Mouse (Mus musculus) liver, postnatal 0 days (tissue): ENCODE measurements around the gene Pld6. TPM values are rescaled to one million over a fixed set of nuclear protein-coding genes. Genes with fewer than 3 reads are reported as not detected.

Source experiments
- ATAC-seq: fragments of 200-750 bp; cut with Nextera tagmentation; 2 replicates; pipeline ENCODE4 v1.8.0; 2017; ENCODE audit warnings: mild to moderate bottlenecking, moderate library complexity
- DNase-seq: peaks from one replicate; pipeline ENCODE4 v3.0.0-alpha.2; 2016
- H3K27ac ChIP-seq: fragments of 300-500 bp; sonication (generic); 2 replicates; pipeline ENCODE4 v1.5.1; 2014; ENCODE audit warnings: antibody characterized with exemption, moderate library complexity, mild to moderate bottlenecking, low read depth
- H3K27me3 ChIP-seq: fragments of 300-500 bp; sonication (generic); 2 replicates; pipeline ENCODE4 v1.6.1; 2014; ENCODE audit warnings: low read length, control low read depth, mixed read lengths; ENCODE audit not compliant: insufficient read depth
- H3K36me3 ChIP-seq: fragments of 300-500 bp; sonication (generic); replicated peaks from 2 replicates; pipeline ENCODE4 v1.6.1; 2014; ENCODE audit warnings: mild to moderate bottlenecking, control low read depth, low read length, moderate library complexity, mixed read lengths; ENCODE audit not compliant: insufficient read depth
- H3K4me1 ChIP-seq: fragments of 300-500 bp; sonication (generic); 2 replicates; pipeline ENCODE4 v1.6.1; 2014; ENCODE audit warnings: antibody characterized with exemption, mild to moderate bottlenecking, control low read depth; ENCODE audit not compliant: insufficient read depth
- H3K4me2 ChIP-seq: fragments of 300-500 bp; sonication (generic); 2 replicates; pipeline ENCODE4 v1.6.1; 2014; ENCODE audit warnings: low read depth, mild to moderate bottlenecking, low read length, moderate library complexity, mixed read lengths
- H3K4me3 ChIP-seq: fragments of 300-500 bp; sonication (generic); 2 replicates; pipeline ENCODE4 v1.5.1; 2014; ENCODE audit warnings: low read depth, low read length
- H3K9ac ChIP-seq: fragments of 300-500 bp; sonication (generic); replicated peaks from 2 replicates; pipeline ENCODE4 v1.6.1; 2014; ENCODE audit warnings: mild to moderate bottlenecking, moderate library complexity
- H3K9me3 ChIP-seq: fragments of 300-500 bp; sonication (generic); 2 replicates; pipeline ENCODE4 v1.6.1; 2016; ENCODE audit warnings: mild to moderate bottlenecking, control low read depth, low read length, mixed read lengths
- CTCF ChIP-seq: sonication (generic); IDR thresholded peaks from 2 replicates; pipeline ENCODE4 v1.5.1; 2016; ENCODE audit warnings: antibody characterized with exemption, low read depth
- EP300 ChIP-seq: IDR thresholded peaks from 2 replicates; pipeline ENCODE4 v1.6.1; 2016; ENCODE audit warnings: antibody characterized with exemption, low read depth, mild to moderate bottlenecking
- WGBS: fragments of 180-500 bp; shearing (Covaris S2); extraction: QIAGEN DNeasy Blood & Tissue Kit; methylation state at CpG from one replicate; pipeline ENCODE4 v1.1.7; 2014; ENCODE audit not compliant: insufficient replicate concordance; 5-methylcytosine and 5-hydroxymethylcytosine counted together
- polyA plus RNA-seq: library from polyadenylated mRNA; unstranded; fragments of >200 nt; fragmentation: Nextera tagmentation; extraction: Ambion mirVana; gene quantifications from 2 replicates; pipeline ENCODE4 v1.2.1, GENCODE M21; 2015

The Pld6 gene
- polyA plus RNA-seq, 1 experiment from 2014 or later = 1.7 TPM

DNA sequence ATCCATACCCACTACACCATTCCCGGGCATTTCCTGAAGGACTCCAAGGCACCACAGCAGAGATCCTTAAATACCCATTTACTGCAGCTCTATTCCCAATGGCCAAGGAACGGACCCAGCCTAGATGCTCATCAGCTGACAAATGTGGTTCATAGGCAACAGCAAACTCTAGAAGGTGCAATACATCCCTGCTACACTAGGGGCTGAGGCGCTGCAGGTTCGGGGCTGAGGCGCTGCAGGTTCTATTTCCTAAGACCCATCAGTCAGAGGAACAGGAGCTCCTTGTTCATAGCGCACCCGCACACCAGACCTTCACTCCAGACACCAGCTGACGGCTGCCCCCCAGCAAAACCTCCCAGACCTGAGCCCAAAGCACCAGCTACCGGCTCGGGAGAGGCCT lies 13.0 kb upstream of the Pld6 start:
- Histone ChIP-seq H3K4me2 (no peak overlapping the region), H3K36me3 (peaks cover 87% of the 10 kb centered on the region), H3K27ac (no peak overlapping the region), H3K9me3 (no peaks in the 10 kb centered on the region), H3K4me3 (no peak overlapping the region), H3K9ac (no peak overlapping the region), H3K4me1 (no peaks in the 10 kb centered on the region), H3K27me3 (no peaks in the 10 kb centered on the region)
- 89% methylated on average over 10 of the region's 10 CpGs for WGBS
- no peak for ATAC-seq
- DNase-seq = no peak
- TF ChIP-seq CTCF (peak; percentile 31), EP300 (no peak)

DNA sequence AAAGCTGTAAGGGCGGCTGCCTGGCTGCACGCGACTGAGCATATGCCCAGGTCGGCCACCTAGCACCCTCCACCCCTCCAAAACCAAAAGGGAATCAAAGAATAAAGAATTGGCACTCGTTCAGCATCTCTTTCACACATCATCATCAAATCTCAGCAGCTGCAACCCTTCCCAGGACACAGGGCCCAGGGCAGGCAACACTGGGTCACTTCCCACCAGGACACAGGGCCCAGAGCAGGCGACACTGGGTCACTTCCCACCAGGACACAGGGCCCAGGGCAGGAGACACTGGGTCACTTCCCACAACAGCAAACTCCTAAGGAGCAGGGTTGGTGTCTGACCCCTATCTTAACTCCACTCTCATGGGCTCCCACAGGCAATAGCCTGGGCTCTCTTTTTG lies 5.9 kb upstream of the Pld6 start:
- Histone ChIP-seq H3K27ac (no peak overlapping the region), H3K9ac (no peak overlapping the region), H3K36me3 (peaks cover 50% of the 10 kb centered on the region), H3K27me3 (no peaks in the 10 kb centered on the region), H3K4me3 (no peak overlapping the region), H3K4me1 (no peaks in the 10 kb centered on the region), H3K9me3 (no peaks in the 10 kb centered on the region), H3K4me2 (no peak overlapping the region)
- 88% methylated on average over 6 of the region's 6 CpGs for WGBS
- DNase-seq (no peak), ATAC-seq (no peak)
- TF ChIP-seq CTCF (no peak), EP300 (no peak)

DNA sequence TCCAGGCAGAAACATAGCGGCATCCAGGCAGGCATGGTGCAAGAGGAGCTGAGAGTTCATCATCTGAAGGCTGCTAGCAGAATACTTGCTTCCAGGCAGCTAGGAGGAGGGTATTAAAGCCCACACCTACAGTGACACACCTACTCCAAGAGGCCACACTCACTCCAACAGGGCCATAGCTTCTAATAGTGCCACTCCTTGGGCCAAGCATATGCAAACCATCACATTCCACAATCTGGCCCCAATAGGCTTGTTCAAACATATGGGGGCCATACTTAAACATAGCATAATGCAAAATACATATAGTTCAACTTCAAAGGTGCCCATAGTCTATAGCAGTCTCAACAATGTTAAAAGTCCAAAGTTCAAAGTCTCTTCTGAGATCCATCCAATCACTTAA lies 1.9 kb upstream of the Pld6 start:
- peaks cover 19% of the 10 kb centered on the region for H3K36me3 ChIP-seq
- TF ChIP-seq CTCF = no peak
- no peak for TF ChIP-seq EP300
- no peaks in the 10 kb centered on the region for H3K27me3 ChIP-seq
- ATAC-seq (no peak), DNase-seq (no peak)
- H3K27ac ChIP-seq = no peak overlapping the region
- no peaks in the 10 kb centered on the region for H3K9me3 ChIP-seq
- no peak overlapping the region for H3K9ac ChIP-seq
- no peak overlapping the region for H3K4me2 ChIP-seq
- H3K4me3 ChIP-seq = no peak overlapping the region
- WGBS = 84% methylated on average over 1 of the region's 1 CpGs
- peaks cover 9% of the 10 kb centered on the region for H3K4me1 ChIP-seq

DNA sequence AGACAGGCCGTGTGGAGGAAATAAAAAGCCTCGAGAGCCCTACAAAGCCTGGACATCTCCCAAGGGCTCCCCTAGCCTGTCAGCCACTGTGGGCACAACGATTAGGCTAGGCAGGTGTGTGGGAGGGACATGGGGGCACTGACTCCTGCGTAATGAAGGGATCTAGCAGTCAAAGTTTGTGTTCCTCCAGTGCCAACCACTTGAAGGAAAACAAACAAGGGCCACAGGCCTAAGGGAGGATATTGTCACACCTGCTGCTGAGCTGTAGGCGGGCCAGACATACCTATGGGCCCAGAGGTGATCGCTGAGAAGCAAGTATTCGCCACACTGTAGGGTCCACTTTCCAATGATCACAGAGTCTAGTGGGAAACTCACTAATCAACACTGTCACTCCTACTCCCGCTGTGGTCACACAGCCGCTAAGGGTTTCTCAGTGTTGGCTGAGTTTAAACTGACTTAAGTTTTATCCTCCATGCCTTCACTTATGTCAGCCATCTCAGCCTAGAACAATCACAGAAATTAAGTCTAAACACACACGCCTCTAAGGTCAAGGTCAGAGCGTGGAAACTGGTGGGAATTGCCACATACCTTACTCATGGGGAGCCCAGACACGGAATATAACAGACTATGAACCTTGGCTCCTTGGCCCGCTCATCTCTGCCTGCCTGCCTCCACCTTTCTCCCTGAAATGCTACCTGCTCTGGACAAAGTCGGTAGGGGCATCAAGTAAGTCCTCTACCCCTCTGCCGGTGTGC lies 824 bp downstream of the Pld6 start:
- DNase-seq (no peak), ATAC-seq (peak; percentile 31; the same call in 1 of the 2 replicates)
- no peak for TF ChIP-seq CTCF
- no peak for TF ChIP-seq EP300
- WGBS = 47% methylated on average over 15 of the region's 15 CpGs
- H3K4me3 ChIP-seq = peak overlapping the region; percentile 47
- H3K4me1 ChIP-seq = peaks cover 9% of the 10 kb centered on the region
- H3K4me2 ChIP-seq = peak overlapping the region; percentile 84
- H3K9ac ChIP-seq = peak overlapping the region; percentile 64
- H3K36me3 ChIP-seq = no peaks in the 10 kb centered on the region; the same call in 1 of the 2 replicates
- H3K9me3 ChIP-seq = no peaks in the 10 kb centered on the region
- no peaks in the 10 kb centered on the region for H3K27me3 ChIP-seq
- H3K27ac ChIP-seq = no peak overlapping the region

DNA sequence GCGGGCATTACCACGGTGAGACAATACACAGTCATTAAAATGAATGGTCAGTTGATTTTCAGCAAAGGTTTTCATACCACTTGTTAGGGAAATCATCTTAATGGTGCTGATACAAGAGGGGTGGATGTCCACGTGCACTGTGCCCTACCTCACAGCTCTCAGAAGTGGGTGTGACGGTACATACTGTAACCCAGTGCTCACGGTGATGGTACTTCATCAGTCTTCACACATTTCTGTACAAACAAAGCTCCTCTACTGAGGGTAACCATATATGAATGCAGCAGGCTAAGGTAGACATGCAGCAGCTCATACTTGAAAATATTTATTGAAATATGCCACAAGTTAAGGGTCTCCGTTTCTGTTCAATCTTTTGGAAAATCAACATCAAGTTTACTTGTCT lies 3.9 kb downstream of the Pld6 start:
- H3K27ac ChIP-seq = no peak overlapping the region
- no peaks in the 10 kb centered on the region for H3K27me3 ChIP-seq
- 79% methylated on average over 6 of the region's 6 CpGs for WGBS
- TF ChIP-seq CTCF (no peak), EP300 (no peak)
- no peak overlapping the region for H3K4me2 ChIP-seq
- DNase-seq (no peak), ATAC-seq (no peak)
- no peaks in the 10 kb centered on the region for H3K9me3 ChIP-seq
- no peak overlapping the region for H3K4me3 ChIP-seq
- H3K9ac ChIP-seq = no peak overlapping the region
- peaks cover 9% of the 10 kb centered on the region for H3K4me1 ChIP-seq
- no peaks in the 10 kb centered on the region for H3K36me3 ChIP-seq

DNA sequence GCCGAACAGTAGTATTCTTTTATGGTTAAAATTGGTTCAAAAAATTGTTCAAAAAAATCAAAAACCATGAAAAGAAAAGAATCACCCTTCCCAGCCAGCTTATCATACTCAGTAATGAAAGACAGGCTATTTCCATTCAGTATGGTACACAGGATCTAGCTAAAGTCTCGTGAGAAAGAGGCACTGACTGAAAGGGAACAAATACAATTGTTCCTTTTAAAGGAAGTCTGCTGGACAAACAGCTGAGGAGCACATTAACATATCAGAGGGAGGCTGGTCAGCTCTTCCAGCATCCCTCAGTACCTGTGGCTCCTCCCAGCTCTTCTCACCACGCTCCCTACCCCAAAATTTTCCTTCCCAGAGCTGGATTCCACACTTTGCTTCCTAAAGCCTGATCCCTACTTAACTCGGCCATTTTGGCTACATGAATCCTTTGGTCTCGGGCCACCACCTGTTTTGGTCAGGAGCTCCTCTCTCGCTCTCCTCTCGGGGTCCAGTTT lies 5.3 kb downstream of the Pld6 start:
- no peak overlapping the region for H3K27ac ChIP-seq
- DNase-seq = no peak
- H3K9ac ChIP-seq = no peak overlapping the region
- no peak overlapping the region for H3K4me3 ChIP-seq
- TF ChIP-seq CTCF (no peak), EP300 (no peak)
- no peak for ATAC-seq
- no peaks in the 10 kb centered on the region for H3K9me3 ChIP-seq
- no peak overlapping the region for H3K4me2 ChIP-seq
- 80% methylated on average over 7 of the region's 7 CpGs for WGBS
- H3K27me3 ChIP-seq = no peaks in the 10 kb centered on the region
- no peaks in the 10 kb centered on the region for H3K36me3 ChIP-seq
- H3K4me1 ChIP-seq = peaks cover 3% of the 10 kb centered on the region
